ENCODE assay signal across 19 mouse cellular contexts in the genomic region with DNA sequence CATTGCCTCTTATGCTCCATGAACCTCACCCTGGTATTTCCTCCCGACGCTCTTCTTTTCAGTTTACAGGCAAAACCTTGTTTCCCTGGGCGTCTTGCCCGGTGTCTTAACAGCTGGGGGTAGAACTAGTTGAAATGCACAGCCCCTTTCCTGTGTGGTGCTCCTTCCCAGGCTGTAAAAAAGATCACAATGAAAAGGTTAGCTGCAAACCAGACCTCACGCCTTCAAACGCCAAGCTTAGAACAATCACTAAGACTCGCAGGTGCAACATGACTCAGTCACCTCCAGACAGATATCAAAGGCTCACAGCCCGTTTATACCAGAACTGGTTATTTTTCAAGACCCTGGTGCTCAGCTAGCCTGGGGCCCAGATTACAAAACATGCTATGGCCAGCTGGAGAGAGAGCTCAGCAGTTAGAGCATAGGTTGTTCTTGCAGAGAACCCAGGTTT. TPM values are rescaled to one million over a fixed set of nuclear protein-coding genes. Genes with fewer than 3 reads are reported as not detected.
A peak's percentile ranks its signal among the peaks of the same experiment; 100 is the strongest.
DNase-seq lines count a peak whose midpoint lies in the region; ATAC-seq and TF ChIP-seq lines count a peak whose summit lies in the region.
"Had no signal": no experiment of that assay in that cellular context is flagged by ENCODE, and none has a peak within 500 bp of the region (broad histone marks: within the 10 kb centered on the region; RNA-seq: fewer than 3 reads in every experiment).

No protein-coding gene starts in this region.

- 6% methylated on average over 8 of the region's 8 CpGs for WGBS in thymus, adult 2 months

- peak overlapping the region; percentile 98 for H3K27ac ChIP-seq in thymus, adult 2 months (ENCODE audit: control insufficient read depth, insufficient read depth, low read length)
- H3K27ac ChIP-seq: embryonic facial prominence, embryonic 15.5 days; forebrain, embryonic 15.5 days; gastrocnemius, adult 2 months; heart, adult 2 months; hindbrain, postnatal 0 days had no signal

- no peak for TF ChIP-seq CTCF in thymus, adult 2 months (IDR thresholded peaks at IDR 0.05; ENCODE audit: borderline replicate concordance, control insufficient read depth, extremely low read depth, insufficient read depth, low read length, poor library complexity)

- no peak for TF ChIP-seq POLR2A in thymus, adult 2 months (IDR thresholded peaks at IDR 0.05; ENCODE audit: control insufficient read depth, extremely low read depth, insufficient read depth, low read length, poor library complexity)

- peak; percentile 46 for ATAC-seq in CD4-positive, CD25-positive, alpha-beta regulatory T cell, adult 4 months
- no peak for ATAC-seq in activated CD4-positive, CD25-positive, alpha-beta regulatory T cell, adult 4 months
- ATAC-seq: forebrain, embryonic 15.5 days; hindbrain, postnatal 0 days; Patski had no signal

- H3K4me1 ChIP-seq in thymus, adult 2 months (replicated peaks; ENCODE audit: control insufficient read depth, insufficient read depth, low read length): peaks cover 42% of the 10 kb centered on the region
- H3K4me1 ChIP-seq: embryonic facial prominence, embryonic 15.5 days; forebrain, embryonic 15.5 days had no signal

- no peaks in the 10 kb centered on the region for H3K27me3 ChIP-seq in thymus, adult 2 months (ENCODE audit: control insufficient read depth, insufficient read depth, low read length)
- H3K27me3 ChIP-seq: embryonic facial prominence, embryonic 15.5 days; forebrain, embryonic 15.5 days; Patski had no signal

- DNase-seq in heart, postnatal 4 days: peak; percentile 22
- no peak for DNase-seq in heart, adult 18-20 months
- peak; percentile 57 for DNase-seq in R1 (ENCODE audit: low read depth, low spot score)
- peak; percentile 64 for DNase-seq in thymus, adult 2 months
- no peak for DNase-seq in frontal cortex, postnatal 36 days (ENCODE audit: low spot score in 2 of 2)
- no peak for DNase-seq in urinary bladder, postnatal 36 days (ENCODE audit: low spot score in 2 of 2)
- DNase-seq: adrenal gland, adult 8-10 months; cerebellum, adult 9-10 months; gastrocnemius, adult 2 months; liver; lung, adult 2 months; midbrain, embryonic 14.5 days had no signal

- peak overlapping the region; percentile 5; the same call in 1 of the 2 replicates for H3K4me3 ChIP-seq in thymus, adult 2 months (ENCODE audit: control insufficient read depth, insufficient read depth, low read length)
- H3K4me3 ChIP-seq: embryonic facial prominence, embryonic 15.5 days; forebrain, embryonic 15.5 days; gastrocnemius, adult 2 months; heart, adult 2 months had no signal

- H3K36me3 ChIP-seq in thymus, adult 2 months (ENCODE audit: control insufficient read depth, insufficient read depth, low read length): no peaks in the 10 kb centered on the region
- H3K36me3 ChIP-seq: embryonic facial prominence, embryonic 15.5 days; forebrain, embryonic 15.5 days had no signal

RNA-seq across cellular contexts. Expression of gene Lat, which starts 29.8 kb away (rescaled TPM):
- 1 to 10 TPM; 1.1 to 1.4 TPM for total RNA-seq in heart, postnatal 4 days (2021)
- 1 to 10 TPM in 1 of 2 experiments, under 1 TPM in 1; 0.52 to 5.7 TPM for total RNA-seq in heart, adult 18-20 months (2021)
- polyA plus RNA-seq in CD4-positive, CD25-positive, alpha-beta regulatory T cell, adult 4 months (2017; shearing (Covaris generic)): 1,000 to 10,000 TPM in 1 of 2 experiments, 100 to 1,000 TPM in 1; 947 to 1,259 TPM
- 2,604 and 2,615 TPM in 2 replicates for polyA plus RNA-seq in thymus, adult 2 months (2012; rRNA removed)
- polyA plus RNA-seq in activated CD4-positive, CD25-positive, alpha-beta regulatory T cell, adult 4 months (2017; shearing (Covaris generic)): 100 to 1,000 TPM; 784 to 813 TPM
- total RNA-seq: gastrocnemius, adult 2 months had no signal

RNA-seq across cellular contexts. Expression of gene Spns1, which starts 37.7 kb away (rescaled TPM):
- 10 to 100 TPM; 36.8 to 37.3 TPM for total RNA-seq in heart, postnatal 4 days (2021)
- total RNA-seq in heart, adult 18-20 months (2021): 10 to 100 TPM; 24.8 to 25.8 TPM
- polyA plus RNA-seq in CD4-positive, CD25-positive, alpha-beta regulatory T cell, adult 4 months (2017; shearing (Covaris generic)): 10 to 100 TPM; 42.8 to 86.8 TPM
- polyA plus RNA-seq in thymus, adult 2 months (2012; rRNA removed): 457 and 489 TPM in 2 replicates
- polyA plus RNA-seq in activated CD4-positive, CD25-positive, alpha-beta regulatory T cell, adult 4 months (2017; shearing (Covaris generic)): 10 to 100 TPM; 26.7 to 43.3 TPM

RNA-seq across cellular contexts. Expression of gene Nfatc2ip, which starts 57.0 kb away (rescaled TPM):
- 10 to 100 TPM in 1 of 2 experiments, 1 to 10 TPM in 1; 7.5 to 10.1 TPM for total RNA-seq in heart, postnatal 4 days (2021)
- total RNA-seq in heart, adult 18-20 months (2021): 1 to 10 TPM; 3.8 to 3.9 TPM
- polyA plus RNA-seq in CD4-positive, CD25-positive, alpha-beta regulatory T cell, adult 4 months (2017; shearing (Covaris generic)): 1 to 10 TPM; 2.6 to 2.8 TPM
- polyA plus RNA-seq in thymus, adult 2 months (2012; rRNA removed): 24.3 and 28.6 TPM in 2 replicates
- polyA plus RNA-seq in activated CD4-positive, CD25-positive, alpha-beta regulatory T cell, adult 4 months (2017; shearing (Covaris generic)): 1 to 10 TPM; 2.1 to 3.4 TPM

Comparison
In these comparisons a context has a peak if more than half of its experiments do, and no peak if none do; other contexts are left out.
1. DNase-seq: peak in heart, postnatal 4 days (single experiment), R1 (single experiment) and thymus, adult 2 months (single experiment); none in heart, adult 18-20 months (0 of 2), frontal cortex, postnatal 36 days (0 of 2) and urinary bladder, postnatal 36 days (0 of 2).